Mouse (Mus musculus) MN1 (cell line): Measurements from ENCODE around the gene Mageb3.
"Not testable (repeated sequence)": the region's sequence is repeated elsewhere in the genome, so short reads cannot be mapped to it uniquely, and the experiment has no call there.

Source experiments
- DNase-seq: peaks from one replicate; pipeline ENCODE4 v3.0.0-alpha.2; 2016; ENCODE audit warnings: low spot score

Mageb3 gene

GRCm38 (mm10) chr2:121955765-121956223, at the start of gene Mageb3, which contains the start of gene Ctdspl2:
TSS of gene Mageb3 (minus strand) at chr2:121956092.
TSS of gene Ctdspl2 (plus strand) at chr2:121956001.
- peak; percentile 92 for DNase-seq

DNA sequence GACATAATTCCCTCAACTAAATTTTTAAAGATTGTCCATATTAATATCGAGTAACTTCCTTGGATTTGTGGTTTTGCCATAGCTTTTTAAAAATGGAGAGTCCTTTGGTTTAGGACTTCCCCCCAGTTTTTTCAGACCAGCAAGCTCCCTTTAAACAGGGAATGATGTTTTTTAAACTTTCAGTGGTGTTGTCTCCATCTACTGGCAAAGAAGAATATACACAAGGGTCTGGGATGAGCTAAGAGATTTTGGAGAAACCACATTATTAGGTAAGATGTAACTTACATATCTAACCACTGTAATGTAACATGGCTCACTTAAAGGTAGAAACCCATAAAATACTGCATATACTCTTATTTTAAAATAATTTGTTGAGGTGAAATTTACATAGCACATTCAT, 39.8 kb upstream of the Mageb3 start:
- DNase-seq = peak; percentile 18

DNA sequence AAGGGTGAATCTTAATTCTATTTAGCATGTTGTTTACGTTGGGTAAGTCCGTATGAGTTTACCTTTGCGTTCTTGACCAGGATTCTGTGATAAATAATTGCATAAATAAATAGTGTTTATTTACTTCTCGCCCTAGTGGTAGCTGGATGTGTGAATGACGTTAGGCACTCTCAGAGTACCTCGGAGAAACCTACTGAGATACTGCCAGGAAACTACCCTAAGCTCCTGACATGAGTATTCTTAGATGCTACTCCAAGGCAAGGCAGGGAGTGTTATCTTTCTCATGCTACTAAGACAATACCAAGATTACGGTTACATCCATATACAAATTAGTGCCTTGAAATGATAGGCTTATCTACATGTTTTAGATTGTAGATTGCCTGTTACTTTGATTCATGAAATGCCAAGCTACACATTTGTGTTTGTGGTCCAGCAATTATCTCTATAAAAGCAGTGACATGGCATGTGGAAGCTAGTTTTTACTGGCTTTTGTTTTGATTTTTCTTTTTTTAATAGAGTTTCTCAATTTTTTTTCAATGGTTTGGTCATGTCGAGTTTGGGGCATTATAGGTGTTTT, 1.4 kb upstream of the Mageb3 start:
- DNase-seq = peak; percentile 10

DNA sequence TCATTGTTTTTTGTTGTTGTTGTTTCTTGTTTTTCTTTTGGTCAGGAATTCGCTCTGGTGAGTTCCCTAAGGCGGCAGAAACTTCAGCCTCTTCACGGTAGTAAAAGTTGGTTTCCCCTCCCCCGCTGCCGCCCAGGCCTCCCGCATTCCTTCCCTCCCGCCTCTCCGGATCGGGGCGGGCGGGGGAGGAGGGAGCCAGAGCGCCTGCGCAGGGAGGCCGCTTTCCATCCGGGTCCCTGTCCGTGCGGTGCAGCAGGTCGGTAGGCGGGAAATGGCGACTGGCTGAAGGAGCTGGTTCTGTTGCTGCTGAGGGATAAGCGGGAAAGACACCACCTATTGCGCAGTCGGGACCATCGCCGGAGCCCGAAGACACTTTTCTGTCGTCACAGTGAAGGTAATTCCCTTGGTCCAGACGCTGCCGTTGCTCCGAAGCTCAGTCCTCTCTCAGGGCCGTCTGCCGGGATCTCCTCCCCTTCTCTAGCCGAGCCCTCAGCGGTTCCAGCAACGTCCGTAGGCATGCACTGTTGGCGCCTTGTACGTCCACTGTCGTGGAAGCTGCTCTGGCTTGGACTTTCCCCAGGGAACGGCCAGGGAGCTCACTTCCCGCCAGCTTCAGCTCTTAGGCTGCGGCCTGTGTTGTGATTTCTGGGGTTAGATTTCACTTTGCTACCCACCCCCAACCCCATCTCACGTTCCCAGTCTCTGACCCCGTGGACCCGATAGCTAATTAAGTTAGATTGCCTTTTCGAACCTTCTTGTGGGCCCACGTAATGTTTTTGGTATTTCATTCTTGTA, 529 bp upstream of the Mageb3 start:
- DNase-seq = peak; percentile 94

GRCm38 (mm10) chr2:121954971-121955656, 778 bp downstream of the Mageb3 start:
- no peak for DNase-seq

DNA sequence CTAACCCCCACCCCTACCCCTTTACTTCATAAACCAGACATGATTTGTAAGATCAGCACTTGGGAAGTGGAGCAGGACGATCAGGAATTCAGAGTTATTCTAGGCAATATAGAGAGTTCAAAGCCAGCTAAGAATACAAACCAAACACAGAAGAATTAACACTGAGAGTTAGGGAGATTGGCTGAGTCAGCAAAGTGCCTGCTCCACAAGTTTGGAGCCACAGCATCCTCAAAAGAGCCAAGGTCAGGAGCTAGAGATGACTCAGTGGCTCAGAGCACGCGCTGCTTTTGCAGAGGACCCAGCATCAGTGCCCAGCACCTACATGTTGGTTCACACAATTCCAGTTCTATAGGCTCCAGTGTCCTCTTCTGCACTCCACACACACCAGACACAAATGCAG, 12.5 kb downstream of the Mageb3 start:
- DNase-seq = no peak

GRCm38 (mm10) chr2:121937624-121938023, 18.3 kb downstream of the Mageb3 start:
- not testable (repeated sequence) for DNase-seq

GRCm38 (mm10) chr2:121916047-121916970, 39.6 kb downstream of the Mageb3 start:
- DNase-seq = no peak

DNA sequence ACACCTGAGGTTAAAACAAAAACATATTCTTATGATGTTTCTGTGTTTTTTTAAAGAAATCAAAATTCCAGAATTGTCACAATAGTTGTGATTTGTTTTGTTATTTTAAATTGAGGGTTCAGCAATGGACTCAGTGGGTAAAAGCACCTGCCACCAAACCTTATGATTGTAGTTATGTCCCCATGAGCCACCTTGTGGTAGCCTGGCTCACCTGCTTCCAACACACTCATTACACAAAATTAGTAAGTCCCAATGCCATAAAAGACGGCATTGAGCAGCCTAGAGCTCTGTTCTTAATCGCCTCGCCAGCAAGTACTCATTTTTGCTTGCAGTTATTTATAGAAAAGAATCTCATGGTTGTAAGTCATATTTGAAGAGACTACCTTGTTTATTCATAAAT, 45.9 kb downstream of the Mageb3 start:
- no peak for DNase-seq
